Mouse (Mus musculus) midbrain, embryonic 16.5 days (tissue): ENCODE results near the gene Auts2. TPM values are rescaled to one million over a fixed set of nuclear protein-coding genes. Genes with fewer than 3 reads are reported as not detected.

Experiments used
- ATAC-seq: fragments of 200-750 bp; cut with Nextera tagmentation; 2 replicates; pipeline ENCODE4 v1.8.0; 2017; ENCODE audit warnings: moderate TSS enrichment
- H3K27ac ChIP-seq: fragments of 300-500 bp; sonication (generic); 2 replicates; pipeline ENCODE4 v1.5.1; 2014; ENCODE audit warnings: mild to moderate bottlenecking, low read length, mixed read lengths
- H3K27me3 ChIP-seq: fragments of 300-500 bp; sonication (generic); 2 replicates; pipeline ENCODE4 v1.6.1; 2014; ENCODE audit warnings: low read depth, low read length, mixed read lengths; ENCODE audit not compliant: control insufficient read depth, insufficient read depth
- H3K36me3 ChIP-seq: fragments of 300-500 bp; sonication (generic); 2 replicates; pipeline ENCODE4 v1.6.1; 2014; ENCODE audit warnings: mild to moderate bottlenecking, low read length, moderate library complexity, mixed read lengths; ENCODE audit not compliant: control insufficient read depth, insufficient read depth
- H3K4me1 ChIP-seq: fragments of 300-500 bp; sonication (generic); 2 replicates; pipeline ENCODE4 v1.6.1; 2014; ENCODE audit warnings: mild to moderate bottlenecking, low read length, mixed read lengths; ENCODE audit not compliant: control insufficient read depth, insufficient read depth
- H3K4me2 ChIP-seq: fragments of 300-500 bp; sonication (generic); 2 replicates; pipeline ENCODE4 v1.6.1; 2014; ENCODE audit warnings: mild to moderate bottlenecking, low read length, mixed read lengths
- H3K4me3 ChIP-seq: fragments of 300-500 bp; sonication (generic); 2 replicates; pipeline ENCODE4 v1.5.1; 2014; ENCODE audit warnings: low read depth, mild to moderate bottlenecking, low read length, moderate library complexity, mixed read lengths
- H3K9ac ChIP-seq: fragments of 300-500 bp; sonication (generic); 2 replicates; pipeline ENCODE4 v1.6.1; 2014; ENCODE audit warnings: low read depth, low read length, mixed read lengths
- H3K9me3 ChIP-seq: fragments of 300-500 bp; sonication (generic); replicated peaks from 2 replicates; pipeline ENCODE4 v1.6.1; 2014; ENCODE audit warnings: mild to moderate bottlenecking, low read length, mixed read lengths; ENCODE audit not compliant: control insufficient read depth, poor library complexity, severe bottlenecking
- WGBS: fragments of 180-500 bp; shearing (Covaris S2); extraction: QIAGEN DNeasy Blood & Tissue Kit; methylation state at CpG from one replicate; pipeline ENCODE4 v1.1.7; 2014; 5-methylcytosine and 5-hydroxymethylcytosine counted together
- polyA plus RNA-seq: library from polyadenylated mRNA; unstranded; fragments of >200 nt; fragmentation: Nextera tagmentation; extraction: Ambion mirVana; gene quantifications from 2 replicates; pipeline ENCODE4 v1.2.1, GENCODE M21; 2015

Auts2 gene
- polyA plus RNA-seq, 1 experiment from 2014 or later = 49.8 TPM

GRCm38 (mm10) chr5:132472184-132472829 lies 70.8 kb downstream of the Auts2 start:
- Histone ChIP-seq H3K27me3 (no peaks in the 10 kb centered on the region), H3K9me3 (no peaks in the 10 kb centered on the region), H3K27ac (no peak overlapping the region), H3K9ac (no peak overlapping the region), H3K36me3 (no peaks in the 10 kb centered on the region), H3K4me2 (no peak overlapping the region), H3K4me1 (peaks cover 12% of the 10 kb centered on the region), H3K4me3 (no peak overlapping the region)
- no peak for ATAC-seq
- WGBS = 69% methylated on average over 5 of the region's 5 CpGs

GRCm38 (mm10) chr5:132467364-132467743 lies 75.8 kb downstream of the Auts2 start:
- no peak overlapping the region for H3K9ac ChIP-seq
- ATAC-seq = no peak
- peaks cover 4% of the 10 kb centered on the region for H3K4me1 ChIP-seq
- no peak overlapping the region for H3K4me2 ChIP-seq
- no peaks in the 10 kb centered on the region for H3K36me3 ChIP-seq
- H3K27me3 ChIP-seq = no peaks in the 10 kb centered on the region
- H3K9me3 ChIP-seq = no peaks in the 10 kb centered on the region
- H3K27ac ChIP-seq = no peak overlapping the region
- H3K4me3 ChIP-seq = no peak overlapping the region
- 88% methylated on average over 2 of the region's 2 CpGs for WGBS

- 87% methylated on average over 16 of the region's 16 CpGs for WGBS
- no peak for ATAC-seq
- no peaks in the 10 kb centered on the region for H3K27me3 ChIP-seq
Observed at GRCm38 (mm10) chr5:132466427-132467363, 76.4 kb downstream of the Auts2 start.

GRCm38 (mm10) chr5:132462560-132462959 lies 80.6 kb downstream of the Auts2 start:
- Histone ChIP-seq H3K4me2 (no peak overlapping the region), H3K4me3 (no peak overlapping the region), H3K4me1 (peaks cover 3% of the 10 kb centered on the region; the same call in 1 of the 2 replicates), H3K9me3 (no peaks in the 10 kb centered on the region), H3K36me3 (no peaks in the 10 kb centered on the region), H3K27ac (no peak overlapping the region), H3K9ac (no peak overlapping the region), H3K27me3 (no peaks in the 10 kb centered on the region)
- no peak for ATAC-seq
- 58% methylated on average over 11 of the region's 11 CpGs for WGBS

More at GRCm38 (mm10) chr5:132466427-132467363, 76.4 kb downstream of the Auts2 start:
- Histone ChIP-seq H3K9ac (no peak overlapping the region), H3K9me3 (no peaks in the 10 kb centered on the region), H3K36me3 (no peaks in the 10 kb centered on the region), H3K27ac (no peak overlapping the region), H3K4me1 (peaks cover 3% of the 10 kb centered on the region; the same call in 1 of the 2 replicates), H3K4me2 (no peak overlapping the region), H3K4me3 (no peak overlapping the region)

- Histone ChIP-seq H3K4me2 (no peak overlapping the region), H3K4me3 (no peak overlapping the region), H3K9ac (no peak overlapping the region), H3K4me1 (peaks cover 6% of the 10 kb centered on the region; the same call in 1 of the 2 replicates), H3K27me3 (no peaks in the 10 kb centered on the region), H3K36me3 (no peaks in the 10 kb centered on the region), H3K27ac (no peak overlapping the region), H3K9me3 (no peaks in the 10 kb centered on the region)
- no peak for ATAC-seq
- WGBS = 55% methylated on average over 7 of the region's 7 CpGs
Observed at GRCm38 (mm10) chr5:132458498-132458897, 84.6 kb downstream of the Auts2 start.

- no peak overlapping the region for H3K27ac ChIP-seq
- 64% methylated on average over 2 of the region's 2 CpGs for WGBS
Observed at GRCm38 (mm10) chr5:132452381-132452780, 90.8 kb downstream of the Auts2 start.

GRCm38 (mm10) chr5:132450071-132450470 lies 93.1 kb downstream of the Auts2 start:
- Histone ChIP-seq H3K27ac (no peak overlapping the region), H3K9ac (no peak overlapping the region), H3K36me3 (no peaks in the 10 kb centered on the region), H3K4me1 (peaks cover 25% of the 10 kb centered on the region), H3K27me3 (no peaks in the 10 kb centered on the region), H3K9me3 (no peaks in the 10 kb centered on the region), H3K4me3 (no peak overlapping the region), H3K4me2 (no peak overlapping the region)
- WGBS = 96% methylated on average over 3 of the region's 3 CpGs
- ATAC-seq = no peak

More at GRCm38 (mm10) chr5:132452381-132452780, 90.8 kb downstream of the Auts2 start:
- peaks cover 18% of the 10 kb centered on the region for H3K4me1 ChIP-seq
- H3K4me2 ChIP-seq = no peak overlapping the region
- no peaks in the 10 kb centered on the region for H3K36me3 ChIP-seq
- no peak overlapping the region for H3K9ac ChIP-seq
- no peak for ATAC-seq
- H3K27me3 ChIP-seq = no peaks in the 10 kb centered on the region
- H3K4me3 ChIP-seq = no peak overlapping the region
- H3K9me3 ChIP-seq = no peaks in the 10 kb centered on the region

GRCm38 (mm10) chr5:132448401-132449066 lies 94.6 kb downstream of the Auts2 start:
- Histone ChIP-seq H3K9me3 (no peaks in the 10 kb centered on the region), H3K36me3 (no peaks in the 10 kb centered on the region), H3K4me1 (peaks cover 22% of the 10 kb centered on the region), H3K4me3 (no peak overlapping the region), H3K4me2 (no peak overlapping the region), H3K27me3 (no peaks in the 10 kb centered on the region), H3K9ac (no peak overlapping the region), H3K27ac (no peak overlapping the region)
- no peak for ATAC-seq
- 66% methylated on average over 6 of the region's 6 CpGs for WGBS
